Mouse (Mus musculus): ENCODE results near the gene Cemip2. TPM values are rescaled to one million over a fixed set of nuclear protein-coding genes. Genes with fewer than 3 reads are reported as not detected.

The Cemip2 gene
- total RNA-seq, 2 experiments from 2014 or later, result 12.7 to 15.6 TPM

GRCm38 (mm10) chr19:21777171-21777731 is 891 bp upstream of the Cemip2 start:
- DNase-seq (ENCODE audit: low spot score in 2 of 2), result peak; percentile 24 to 50

- DNase-seq (ENCODE audit: low spot score in 2 of 2), result no peak
Measured at GRCm38 (mm10) chr19:21779106-21779505, 964 bp downstream of the Cemip2 start.

- DNase-seq (ENCODE audit: low spot score in 2 of 2), result no peak
Measured at GRCm38 (mm10) chr19:21780663-21781062, 2.5 kb downstream of the Cemip2 start.

GRCm38 (mm10) chr19:21781066-21781786 is 3.1 kb downstream of the Cemip2 start:
- peak in 1 of 2 experiments; percentile 40 for DNase-seq (ENCODE audit: low spot score in 2 of 2)

- no peak for DNase-seq (ENCODE audit: low spot score in 2 of 2)
Measured at GRCm38 (mm10) chr19:21781787-21782432, 3.8 kb downstream of the Cemip2 start.

GRCm38 (mm10) chr19:21783717-21784116 is 5.6 kb downstream of the Cemip2 start:
- no peak for DNase-seq (ENCODE audit: low spot score in 2 of 2)

GRCm38 (mm10) chr19:21784331-21785131 is 6.4 kb downstream of the Cemip2 start:
- no peak for DNase-seq (ENCODE audit: low spot score in 2 of 2)

- DNase-seq (ENCODE audit: low spot score in 2 of 2), result no peak
Measured at GRCm38 (mm10) chr19:21785132-21785528, 7.0 kb downstream of the Cemip2 start.

- no peak for DNase-seq (ENCODE audit: low spot score in 2 of 2)
Measured at GRCm38 (mm10) chr19:21787004-21787480, 8.9 kb downstream of the Cemip2 start.

GRCm38 (mm10) chr19:21788999-21789398 is 10.9 kb downstream of the Cemip2 start:
- no peak for DNase-seq (ENCODE audit: low spot score in 2 of 2)

- DNase-seq (ENCODE audit: low spot score in 2 of 2), result no peak
Measured at GRCm38 (mm10) chr19:21789676-21790075, 11.5 kb downstream of the Cemip2 start.

- no peak for DNase-seq (ENCODE audit: low spot score in 2 of 2)
Measured at GRCm38 (mm10) chr19:21791386-21791785, 13.2 kb downstream of the Cemip2 start.

- no peak for DNase-seq (ENCODE audit: low spot score in 2 of 2)
Measured at GRCm38 (mm10) chr19:21791826-21792225, 13.7 kb downstream of the Cemip2 start.

GRCm38 (mm10) chr19:21792587-21793175 is 14.5 kb downstream of the Cemip2 start:
- no peak for DNase-seq (ENCODE audit: low spot score in 2 of 2)

GRCm38 (mm10) chr19:21794569-21794968 is 16.4 kb downstream of the Cemip2 start:
- DNase-seq (ENCODE audit: low spot score in 2 of 2), result no peak

GRCm38 (mm10) chr19:21796333-21796732 is 18.2 kb downstream of the Cemip2 start:
- DNase-seq (ENCODE audit: low spot score in 2 of 2), result no peak

GRCm38 (mm10) chr19:21798700-21799099 is 20.6 kb downstream of the Cemip2 start:
- DNase-seq (ENCODE audit: low spot score in 2 of 2), result no peak

- no peak for DNase-seq (ENCODE audit: low spot score in 2 of 2)
Measured at GRCm38 (mm10) chr19:21799410-21800373, 21.6 kb downstream of the Cemip2 start.

GRCm38 (mm10) chr19:21804488-21804887 is 26.3 kb downstream of the Cemip2 start:
- DNase-seq (ENCODE audit: low spot score in 2 of 2), result no peak

- no peak for DNase-seq (ENCODE audit: low spot score in 2 of 2)
Measured at GRCm38 (mm10) chr19:21805305-21805704, 27.2 kb downstream of the Cemip2 start.
